Mouse (Mus musculus): Measurements from ENCODE around the gene Ehd1.

DNA sequence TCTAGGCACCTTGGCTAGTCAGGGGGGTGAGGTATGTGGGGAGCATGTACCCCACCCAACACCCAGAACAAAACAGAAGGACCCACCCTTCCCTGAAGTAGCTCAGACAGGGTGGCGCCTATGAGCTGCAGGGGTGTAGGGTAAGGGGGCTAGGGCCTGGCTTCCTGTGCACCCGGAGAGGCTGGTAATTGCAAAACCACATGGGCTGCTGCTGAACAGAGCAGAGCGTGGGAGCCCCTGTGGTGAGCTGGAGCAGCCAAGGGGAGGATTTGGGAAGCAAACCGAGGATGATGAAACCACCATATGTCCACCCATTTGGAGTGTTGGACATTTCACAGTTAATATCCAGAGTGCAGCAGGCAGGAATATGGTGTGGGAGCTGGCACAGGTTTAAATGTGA, 26.0 kb downstream of the Ehd1 start:
- no peak for TF ChIP-seq POLR2A (IDR thresholded peaks at IDR 0.05; ENCODE audit: low read depth, low read length)
- no peak for TF ChIP-seq CTCF (IDR thresholded peaks at IDR 0.05; ENCODE audit: borderline replicate concordance, insufficient read depth, low read length)
